Mouse (Mus musculus): ENCODE measurements at regions not wholly inside any gene's neighbourhood (a gene's known extent, or its start where the extent isn't known, plus 50 kb on each side); places are given as distances from the start of the nearest gene placed in this dataset.

GRCm38 (mm10) chr1:128654099-128654862, 62.2 kb upstream of the Cxcr4 start:
- ATAC-seq (ENCODE audit: borderline replicate concordance, extremely low read depth, low FRiP score, low TSS enrichment) = peak; percentile 35; the same call in 1 of the 2 replicates
- Histone ChIP-seq H3K9ac (no peak overlapping the region), H3K9me3 (no peaks in the 10 kb centered on the region), H3K4me2 (no peak overlapping the region; the same call in 1 of the 2 replicates), H3K27me3 (no peaks in the 10 kb centered on the region), H3K36me3 (no peaks in the 10 kb centered on the region), H3K4me3 (no peak overlapping the region), H3K4me1 (peaks cover 23% of the 10 kb centered on the region), H3K27ac (peak overlapping the region; percentile 81)
- 32% methylated on average over 5 of the region's 5 CpGs for WGBS

GRCm38 (mm10) chr1:128650596-128650995, 58.5 kb upstream of the Cxcr4 start:
- no peak for ATAC-seq (ENCODE audit: borderline replicate concordance, extremely low read depth, low FRiP score, low TSS enrichment)

GRCm38 (mm10) chr1:128649490-128650178, 57.5 kb upstream of the Cxcr4 start:
- no peak overlapping the region for H3K9ac ChIP-seq
- no peak for ATAC-seq (ENCODE audit: borderline replicate concordance, extremely low read depth, low FRiP score, low TSS enrichment)
- no peaks in the 10 kb centered on the region for H3K9me3 ChIP-seq
- 55% methylated on average over 13 of the region's 13 CpGs for WGBS
- peaks cover 13% of the 10 kb centered on the region for H3K4me1 ChIP-seq
- H3K4me2 ChIP-seq = no peak overlapping the region
- H3K36me3 ChIP-seq = no peaks in the 10 kb centered on the region
- peak overlapping the region; percentile 62 for H3K27ac ChIP-seq
- no peak overlapping the region for H3K4me3 ChIP-seq
- H3K27me3 ChIP-seq = no peaks in the 10 kb centered on the region

More at GRCm38 (mm10) chr1:128650596-128650995, 58.5 kb upstream of the Cxcr4 start:
- Histone ChIP-seq H3K9me3 (no peaks in the 10 kb centered on the region), H3K4me2 (no peak overlapping the region), H3K4me3 (no peak overlapping the region), H3K36me3 (no peaks in the 10 kb centered on the region), H3K4me1 (peaks cover 22% of the 10 kb centered on the region), H3K9ac (no peak overlapping the region), H3K27ac (no peak overlapping the region), H3K27me3 (no peaks in the 10 kb centered on the region)
- 77% methylated on average over 2 of the region's 2 CpGs for WGBS

GRCm38 (mm10) chr1:128643316-128643776, 51.3 kb upstream of the Cxcr4 start:
- Histone ChIP-seq H3K27ac (peak overlapping the region; percentile 42), H3K36me3 (no peaks in the 10 kb centered on the region), H3K4me1 (peaks cover 13% of the 10 kb centered on the region), H3K4me2 (no peak overlapping the region), H3K4me3 (no peak overlapping the region), H3K27me3 (no peaks in the 10 kb centered on the region), H3K9ac (no peak overlapping the region), H3K9me3 (no peaks in the 10 kb centered on the region)
- ATAC-seq (ENCODE audit: borderline replicate concordance, extremely low read depth, low FRiP score, low TSS enrichment) = peak; percentile 57; the same call in 1 of the 2 replicates
- WGBS = 4% methylated on average over 4 of the region's 4 CpGs

GRCm38 (mm10) chr1:128642212-128642611, 50.1 kb upstream of the Cxcr4 start:
- no peak for ATAC-seq (ENCODE audit: borderline replicate concordance, extremely low read depth, low FRiP score, low TSS enrichment)
- Histone ChIP-seq H3K27ac (no peak overlapping the region), H3K9ac (no peak overlapping the region), H3K4me3 (no peak overlapping the region), H3K27me3 (no peaks in the 10 kb centered on the region), H3K9me3 (no peaks in the 10 kb centered on the region), H3K4me2 (no peak overlapping the region), H3K4me1 (peaks cover 13% of the 10 kb centered on the region), H3K36me3 (no peaks in the 10 kb centered on the region)
- WGBS = 85% methylated on average over 2 of the region's 2 CpGs

Data from lung, embryonic 15.5 days (tissue).